Comparison of ENCODE assay signal across 25 mouse cellular contexts in genomic region chr9:37393482-37394131, GRCm38 (mm10). TPM values are rescaled to one million over a fixed set of nuclear protein-coding genes. Genes with fewer than 3 reads are reported as not detected.
DNase-seq lines count a peak whose midpoint lies in the region; ATAC-seq and TF ChIP-seq lines count a peak whose summit lies in the region.
"Had no signal": no experiment of that assay in that cellular context is flagged by ENCODE, and none has a peak within 500 bp of the region (broad histone marks: within the 10 kb centered on the region; RNA-seq: fewer than 3 reads in every experiment).

No protein-coding gene starts in this region.

- ATAC-seq in lung, embryonic 14.5 days (ENCODE audit: insufficient read depth), result peak; percentile 82
- ATAC-seq in lung, embryonic 16.5 days (ENCODE audit: low read depth), result peak; percentile 56
- ATAC-seq in midbrain, embryonic 11.5 days (ENCODE audit: low FRiP score), result no peak
- ATAC-seq in midbrain, embryonic 15.5 days (replicated peaks), result no peak
- ATAC-seq: activated CD4-positive, CD25-positive, alpha-beta regulatory T cell, adult 4 months; CD4-positive, CD25-positive, alpha-beta regulatory T cell, adult 4 months; forebrain, embryonic 13.5 days; Patski had no signal

- no peaks in the 10 kb centered on the region for H3K36me3 ChIP-seq in heart, embryonic 10.5 days
- H3K36me3 ChIP-seq in lung, embryonic 14.5 days (ENCODE audit: insufficient read depth), result no peaks in the 10 kb centered on the region
- no peaks in the 10 kb centered on the region for H3K36me3 ChIP-seq in lung, embryonic 16.5 days (ENCODE audit: control insufficient read depth, insufficient read depth, low read length)
- H3K36me3 ChIP-seq in midbrain, embryonic 11.5 days (ENCODE audit: control insufficient read depth, insufficient read depth, low read length), result no peaks in the 10 kb centered on the region
- H3K36me3 ChIP-seq in midbrain, embryonic 15.5 days (replicated peaks), result no peaks in the 10 kb centered on the region
- H3K36me3 ChIP-seq: embryonic facial prominence, embryonic 10.5 days; embryonic facial prominence, embryonic 12.5 days; G1E had no signal

- H3K4me2 ChIP-seq in lung, embryonic 14.5 days, result no peak overlapping the region
- no peak overlapping the region for H3K4me2 ChIP-seq in lung, embryonic 16.5 days (ENCODE audit: low read depth, low read length)
- H3K4me2 ChIP-seq in midbrain, embryonic 11.5 days, result no peak overlapping the region
- H3K4me2 ChIP-seq in midbrain, embryonic 15.5 days, result no peak overlapping the region
- H3K4me2 ChIP-seq: embryonic facial prominence, embryonic 12.5 days; forebrain, embryonic 13.5 days had no signal

- no peaks in the 10 kb centered on the region for H3K4me1 ChIP-seq in heart, embryonic 10.5 days
- no peaks in the 10 kb centered on the region for H3K4me1 ChIP-seq in lung, embryonic 14.5 days (ENCODE audit: insufficient read depth)
- peaks cover 2% of the 10 kb centered on the region; the same call in 1 of the 2 replicates for H3K4me1 ChIP-seq in lung, embryonic 16.5 days (replicated peaks; ENCODE audit: control insufficient read depth, insufficient read depth, low read length)
- no peaks in the 10 kb centered on the region for H3K4me1 ChIP-seq in midbrain, embryonic 11.5 days (ENCODE audit: control insufficient read depth, insufficient read depth, low read length)
- no peaks in the 10 kb centered on the region for H3K4me1 ChIP-seq in midbrain, embryonic 15.5 days
- H3K4me1 ChIP-seq: embryonic facial prominence, embryonic 10.5 days; embryonic facial prominence, embryonic 12.5 days; forebrain, embryonic 13.5 days had no signal

- no peaks in the 10 kb centered on the region for H3K9me3 ChIP-seq in heart, embryonic 10.5 days
- no peaks in the 10 kb centered on the region for H3K9me3 ChIP-seq in lung, embryonic 14.5 days (ENCODE audit: low read depth, low read length)
- H3K9me3 ChIP-seq in lung, embryonic 16.5 days (ENCODE audit: control insufficient read depth, low read length), result no peaks in the 10 kb centered on the region
- H3K9me3 ChIP-seq in midbrain, embryonic 11.5 days (ENCODE audit: control insufficient read depth, low read length), result no peaks in the 10 kb centered on the region
- H3K9me3 ChIP-seq in midbrain, embryonic 15.5 days, result no peaks in the 10 kb centered on the region
- H3K9me3 ChIP-seq: embryonic facial prominence, embryonic 10.5 days; embryonic facial prominence, embryonic 12.5 days; forebrain, embryonic 13.5 days; G1E had no signal

- no peak overlapping the region for H3K9ac ChIP-seq in lung, embryonic 14.5 days
- H3K9ac ChIP-seq in lung, embryonic 16.5 days (ENCODE audit: low read length), result no peak overlapping the region
- no peak overlapping the region for H3K9ac ChIP-seq in midbrain, embryonic 11.5 days (ENCODE audit: low read length)
- H3K9ac ChIP-seq in midbrain, embryonic 15.5 days, result no peak overlapping the region
- H3K9ac ChIP-seq: embryonic facial prominence, embryonic 12.5 days; forebrain, embryonic 13.5 days had no signal

- H3K4me3 ChIP-seq in heart, embryonic 10.5 days, result no peak overlapping the region
- H3K4me3 ChIP-seq in lung, embryonic 14.5 days (ENCODE audit: low read depth, low read length), result no peak overlapping the region
- no peak overlapping the region for H3K4me3 ChIP-seq in lung, embryonic 16.5 days (ENCODE audit: low read length)
- no peak overlapping the region for H3K4me3 ChIP-seq in midbrain, embryonic 11.5 days (ENCODE audit: low read depth, low read length)
- no peak overlapping the region for H3K4me3 ChIP-seq in midbrain, embryonic 15.5 days
- H3K4me3 ChIP-seq: embryonic facial prominence, embryonic 10.5 days; embryonic facial prominence, embryonic 12.5 days; forebrain, embryonic 13.5 days had no signal

- H3K27me3 ChIP-seq in heart, embryonic 10.5 days (ENCODE audit: insufficient read depth, poor library complexity, severe bottlenecking), result no peaks in the 10 kb centered on the region
- no peaks in the 10 kb centered on the region for H3K27me3 ChIP-seq in lung, embryonic 14.5 days (ENCODE audit: insufficient read depth, low read length)
- no peaks in the 10 kb centered on the region for H3K27me3 ChIP-seq in lung, embryonic 16.5 days (ENCODE audit: control insufficient read depth, insufficient read depth, low read depth, low read length)
- H3K27me3 ChIP-seq in midbrain, embryonic 11.5 days (ENCODE audit: control insufficient read depth, insufficient read depth, low read length), result no peaks in the 10 kb centered on the region
- no peaks in the 10 kb centered on the region for H3K27me3 ChIP-seq in midbrain, embryonic 15.5 days (replicated peaks)
- H3K27me3 ChIP-seq: CH12.LX; embryonic facial prominence, embryonic 12.5 days; forebrain, embryonic 13.5 days had no signal

- peak; percentile 60 for DNase-seq in heart, adult 11 months
- DNase-seq in heart, embryonic 10.5 days (ENCODE audit: low spot score), result no peak
- peak; percentile 60 for DNase-seq in lung, embryonic 14.5 days
- no peak for DNase-seq in lung, postnatal 14 days
- no peak for DNase-seq in lung, postnatal 36 days
- peak; percentile 57 for DNase-seq in midbrain, embryonic 11.5 days (ENCODE audit: low spot score, missing footprints)
- DNase-seq: adrenal gland, adult 8-10 months; adrenal gland, postnatal 14 days; adrenal gland, postnatal 36 days; B cell, adult 2 months; cerebellum, adult 11-12 months; cerebellum, adult 2 months; cerebellum, adult 9-10 months; cerebellum, postnatal 10 days; cerebellum, postnatal 25 days had no signal

- WGBS in heart, embryonic 10.5 days, result 71% methylated on average over 8 of the region's 8 CpGs
- WGBS in lung, embryonic 14.5 days, result 35% methylated on average over 8 of the region's 8 CpGs
- WGBS in lung, embryonic 16.5 days, result 32% methylated on average over 8 of the region's 8 CpGs
- WGBS in midbrain, embryonic 11.5 days, result 80% methylated on average over 8 of the region's 8 CpGs
- 83% methylated on average over 8 of the region's 8 CpGs for WGBS in midbrain, embryonic 15.5 days

- no peak for TF ChIP-seq CTCF in lung, embryonic 14.5 days (IDR thresholded peaks at IDR 0.05; ENCODE audit: low read depth)

- H3K27ac ChIP-seq in heart, embryonic 10.5 days, result no peak overlapping the region
- H3K27ac ChIP-seq in lung, embryonic 14.5 days (ENCODE audit: low read depth), result no peak overlapping the region
- H3K27ac ChIP-seq in lung, embryonic 16.5 days (ENCODE audit: low read length), result no peak overlapping the region
- H3K27ac ChIP-seq in midbrain, embryonic 11.5 days (ENCODE audit: low read depth, low read length), result no peak overlapping the region
- no peak overlapping the region for H3K27ac ChIP-seq in midbrain, embryonic 15.5 days
- H3K27ac ChIP-seq: embryonic facial prominence, embryonic 10.5 days; embryonic facial prominence, embryonic 12.5 days; forebrain, embryonic 13.5 days had no signal

RNA-seq across cellular contexts. Expression of gene Robo4, which starts 8.1 kb away (rescaled TPM):
- 2.0 and 4.0 TPM in 2 replicates for polyA plus RNA-seq in heart, embryonic 10.5 days (2016; fragmentation: Nextera tagmentation; extraction: Ambion mirVana)
- 22.8 and 25.8 TPM in 2 replicates for polyA plus RNA-seq in lung, embryonic 14.5 days (2014; fragmentation: Nextera tagmentation; extraction: Ambion mirVana)
- polyA plus RNA-seq in lung, embryonic 16.5 days (2015; fragmentation: Nextera tagmentation; extraction: Ambion mirVana), result 24.7 and 29.8 TPM in 2 replicates
- 5.1 and 5.3 TPM in 2 replicates for polyA plus RNA-seq in midbrain, embryonic 11.5 days (2014; fragmentation: Nextera tagmentation; extraction: Ambion mirVana)
- 5.2 and 6.2 TPM in 2 replicates for polyA plus RNA-seq in midbrain, embryonic 15.5 days (2015; fragmentation: Nextera tagmentation; extraction: Ambion mirVana)
- polyA plus RNA-seq: activated CD4-positive, CD25-positive, alpha-beta regulatory T cell, adult 4 months; CD4-positive, CD25-positive, alpha-beta regulatory T cell, adult 4 months; G1E; Patski had no signal

RNA-seq across cellular contexts. Expression of gene Hepacam, which starts 26.5 kb away (rescaled TPM):
- 0.04 TPM in 1 of 2 replicates, not detected in the other for polyA plus RNA-seq in heart, embryonic 10.5 days (2016; fragmentation: Nextera tagmentation; extraction: Ambion mirVana)
- polyA plus RNA-seq in lung, embryonic 14.5 days (2014; fragmentation: Nextera tagmentation; extraction: Ambion mirVana), result 0.07 TPM in 1 of 2 replicates, not detected in the other
- 0.35 and 0.40 TPM in 2 replicates for polyA plus RNA-seq in lung, embryonic 16.5 days (2015; fragmentation: Nextera tagmentation; extraction: Ambion mirVana)
- not detected in 2 replicates for polyA plus RNA-seq in midbrain, embryonic 11.5 days (2014; fragmentation: Nextera tagmentation; extraction: Ambion mirVana)
- 12.3 and 15.1 TPM in 2 replicates for polyA plus RNA-seq in midbrain, embryonic 15.5 days (2015; fragmentation: Nextera tagmentation; extraction: Ambion mirVana)
- polyA plus RNA-seq: activated CD4-positive, CD25-positive, alpha-beta regulatory T cell, adult 4 months; CD4-positive, CD25-positive, alpha-beta regulatory T cell, adult 4 months; embryonic facial prominence, embryonic 12.5 days; G1E; Patski had no signal

RNA-seq across cellular contexts. Expression of gene Robo3, which starts 39.4 kb away (rescaled TPM):
- polyA plus RNA-seq in heart, embryonic 10.5 days (2016; fragmentation: Nextera tagmentation; extraction: Ambion mirVana), result 0.06 and 0.10 TPM in 2 replicates
- 0.24 and 0.41 TPM in 2 replicates for polyA plus RNA-seq in lung, embryonic 14.5 days (2014; fragmentation: Nextera tagmentation; extraction: Ambion mirVana)
- 0.15 and 0.19 TPM in 2 replicates for polyA plus RNA-seq in lung, embryonic 16.5 days (2015; fragmentation: Nextera tagmentation; extraction: Ambion mirVana)
- 40.1 and 43.9 TPM in 2 replicates for polyA plus RNA-seq in midbrain, embryonic 11.5 days (2014; fragmentation: Nextera tagmentation; extraction: Ambion mirVana)
- 4.8 and 10.0 TPM in 2 replicates for polyA plus RNA-seq in midbrain, embryonic 15.5 days (2015; fragmentation: Nextera tagmentation; extraction: Ambion mirVana)
- polyA plus RNA-seq: activated CD4-positive, CD25-positive, alpha-beta regulatory T cell, adult 4 months; CD4-positive, CD25-positive, alpha-beta regulatory T cell, adult 4 months had no signal

RNA-seq across cellular contexts. Expression of gene Ccdc15, which starts 45.4 kb away (rescaled TPM):
- polyA plus RNA-seq in heart, embryonic 10.5 days (2016; fragmentation: Nextera tagmentation; extraction: Ambion mirVana), result 5.1 and 5.8 TPM in 2 replicates
- polyA plus RNA-seq in lung, embryonic 14.5 days (2014; fragmentation: Nextera tagmentation; extraction: Ambion mirVana), result 7.9 and 8.8 TPM in 2 replicates
- 7.6 TPM in 2 replicates for polyA plus RNA-seq in lung, embryonic 16.5 days (2015; fragmentation: Nextera tagmentation; extraction: Ambion mirVana)
- polyA plus RNA-seq in midbrain, embryonic 11.5 days (2014; fragmentation: Nextera tagmentation; extraction: Ambion mirVana), result 8.8 and 9.3 TPM in 2 replicates
- polyA plus RNA-seq in midbrain, embryonic 15.5 days (2015; fragmentation: Nextera tagmentation; extraction: Ambion mirVana), result 7.9 and 8.7 TPM in 2 replicates

Comparison
In these comparisons a context has a peak if more than half of its experiments do, and no peak if none do; other contexts are left out.
1. DNase-seq: peak in heart, adult 11 months (single experiment), lung, embryonic 14.5 days (single experiment) and midbrain, embryonic 11.5 days (single experiment); none in heart, embryonic 10.5 days (single experiment), lung, postnatal 14 days (single experiment) and lung, postnatal 36 days (single experiment).
2. ATAC-seq: peak in lung, embryonic 14.5 days (single experiment) and lung, embryonic 16.5 days (single experiment); none in midbrain, embryonic 11.5 days (single experiment) and midbrain, embryonic 15.5 days (single experiment).